Mouse (Mus musculus) heart, adult 2 months (tissue): ENCODE data around the gene Trpm5.

Source experiments
- CTCF ChIP-seq: fragments of 200-600 bp; IDR thresholded peaks from 2 replicates; pipeline ENCODE4 v1.8.1; 2022; ENCODE audit warnings: antibody characterized with exemption, mild to moderate bottlenecking, moderate library complexity
- POLR2A ChIP-seq: fragments of 200-500 bp; IDR thresholded peaks from 2 replicates; pipeline ENCODE4 v1.6.1; 2011; ENCODE audit warnings: mild to moderate bottlenecking, low read depth, low read length, control low read depth; ENCODE audit not compliant: insufficient read depth

GRCm38 (mm10) chr7:143116521-143116920 lies 22.1 kb upstream of the Trpm5 start:
- no peak for TF ChIP-seq CTCF
- TF ChIP-seq POLR2A, result no peak
